Mouse (Mus musculus) liver, embryonic 14.5 days (tissue): ENCODE data around the gene Adgrb2. TPM values are rescaled to one million over a fixed set of nuclear protein-coding genes. Genes with fewer than 3 reads are reported as not detected.

Experiments used
- ATAC-seq: fragments of 200-750 bp; cut with Nextera tagmentation; 2 replicates; pipeline ENCODE4 v1.8.0; 2017; ENCODE audit warnings: moderate number of reproducible peaks, mild to moderate bottlenecking, moderate library complexity; ENCODE audit not compliant: insufficient read depth
- DNase-seq, 3 experiments: peaks; one replicate each; pipeline ENCODE4 v3.0.0-alpha.2; 2012 to 2013; ENCODE audit warnings: low read depth in 3 of 3, low spot score in 3 of 3
- H3K27ac ChIP-seq: fragments of 300-500 bp; sonication (generic); 2 replicates; pipeline ENCODE4 v1.5.1; 2014; ENCODE audit warnings: moderate library complexity, mild to moderate bottlenecking, control low read depth, inconsistent platforms
- H3K27me3 ChIP-seq: fragments of 300-500 bp; sonication (generic); 2 replicates; pipeline ENCODE4 v1.6.1; 2014; ENCODE audit warnings: mild to moderate bottlenecking, low read length, moderate library complexity; ENCODE audit not compliant: control insufficient read depth, insufficient read depth
- H3K36me3 ChIP-seq: fragments of 300-500 bp; sonication (generic); replicated peaks from 2 replicates; pipeline ENCODE4 v1.6.1; 2014; ENCODE audit warnings: low read depth; ENCODE audit not compliant: control insufficient read depth, insufficient read depth
- H3K4me1 ChIP-seq, 2 experiments: fragments of 200-500 bp in 1 of 2; fragments of 300-500 bp in 1 of 2; sonication (generic) in 1 of 2; replicated peaks; 2 replicates each; pipeline ENCODE4 v1.6.1; 2012 to 2014; ENCODE audit warnings: antibody characterized with exemption in 1 of 2, inconsistent platforms in 1 of 2, low read length in 1 of 2; ENCODE audit not compliant: control insufficient read depth in 2 of 2, insufficient read depth in 2 of 2
- H3K4me2 ChIP-seq: fragments of 300-500 bp; sonication (generic); 2 replicates; pipeline ENCODE4 v1.6.1; 2014; ENCODE audit warnings: low read depth, mild to moderate bottlenecking, control low read depth, moderate library complexity
- H3K4me3 ChIP-seq, 2 experiments: fragments of 200-500 bp in 1 of 2; fragments of 300-500 bp in 1 of 2; sonication (generic) in 1 of 2; 2 replicates each; pipeline ENCODE4 v1.5.1; 2012 to 2014; ENCODE audit warnings: low read depth in 2 of 2, low read length in 2 of 2, mild to moderate bottlenecking in 2 of 2, control low read depth in 1 of 2, inconsistent platforms in 1 of 2, moderate library complexity in 1 of 2; ENCODE audit not compliant: insufficient read depth in 1 of 2
- H3K9ac ChIP-seq: fragments of 300-500 bp; sonication (generic); replicated peaks from 2 replicates; pipeline ENCODE4 v1.6.1; 2014; ENCODE audit warnings: mild to moderate bottlenecking, control low read depth, moderate library complexity
- H3K9me3 ChIP-seq: fragments of 300-500 bp; sonication (generic); 2 replicates; pipeline ENCODE4 v1.6.1; 2016; ENCODE audit warnings: low read length, mixed read lengths; ENCODE audit not compliant: control insufficient read depth
- CTCF ChIP-seq: IDR thresholded peaks from 2 replicates; pipeline ENCODE4 v1.5.1; 2016; ENCODE audit warnings: antibody characterized with exemption, low read depth, control low read depth
- EP300 ChIP-seq: IDR thresholded peaks from 2 replicates; pipeline ENCODE4 v1.6.1; 2016; ENCODE audit warnings: antibody characterized with exemption, low read depth
- WGBS: fragments of 180-500 bp; shearing (Covaris S2); extraction: QIAGEN DNeasy Blood & Tissue Kit; methylation state at CpG from one replicate; pipeline ENCODE4 v1.1.7; 2014; ENCODE audit not compliant: insufficient replicate concordance; 5-methylcytosine and 5-hydroxymethylcytosine counted together
- polyA plus RNA-seq, 2 experiments: library from polyadenylated mRNA; depleted of rRNA in 1 of 2; stranded (reverse) in 1 of 2; unstranded in 1 of 2; fragments of >200 nt; fragmentation: Nextera tagmentation in 1 of 2; extraction: Ambion mirVana in 1 of 2; gene quantifications; 2 replicates each; pipeline versions ENCODE4 v1.2.1 to v1.2.3; 2012 to 2014

Adgrb2 gene
- polyA plus RNA-seq, 2 experiments: 0.15 to 0.22 TPM

- ATAC-seq: no peak
- H3K27me3 ChIP-seq: peaks cover 4% of the 10 kb centered on the region
- WGBS: 67% methylated on average over 11 of the region's 11 CpGs
Observed at GRCm38 (mm10) chr4:129965294-129965693, 19.4 kb upstream of the Adgrb2 start.

GRCm38 (mm10) chr4:129966201-129966600, 18.5 kb upstream of the Adgrb2 start:
- no peak overlapping the region for H3K4me3 ChIP-seq
- no peak for ATAC-seq

More at GRCm38 (mm10) chr4:129965294-129965693, 19.4 kb upstream of the Adgrb2 start:
- no peak overlapping the region for H3K4me3 ChIP-seq
- H3K9ac ChIP-seq: no peak overlapping the region
- H3K4me2 ChIP-seq: no peak overlapping the region
- DNase-seq: no peak
- no peaks in the 10 kb centered on the region for H3K36me3 ChIP-seq
- H3K4me1 ChIP-seq: no peaks in the 10 kb centered on the region; a peak in 1 of 4 replicates
- no peak for TF ChIP-seq EP300
- no peak for TF ChIP-seq CTCF
- H3K27ac ChIP-seq: no peak overlapping the region
- no peaks in the 10 kb centered on the region for H3K9me3 ChIP-seq

GRCm38 (mm10) chr4:129967024-129968014, 17.4 kb upstream of the Adgrb2 start:
- Histone ChIP-seq H3K9ac (no peak overlapping the region), H3K27me3 (peaks cover 2% of the 10 kb centered on the region), H3K36me3 (no peaks in the 10 kb centered on the region), H3K4me2 (no peak overlapping the region), H3K4me3 (no peak overlapping the region), H3K4me1 (no peaks in the 10 kb centered on the region), H3K27ac (no peak overlapping the region), H3K9me3 (no peaks in the 10 kb centered on the region)
- no peak for DNase-seq
- no peak for ATAC-seq
- WGBS: 46% methylated on average over 13 of the region's 13 CpGs
- no peak for TF ChIP-seq CTCF
- TF ChIP-seq EP300: no peak

More at GRCm38 (mm10) chr4:129966201-129966600, 18.5 kb upstream of the Adgrb2 start:
- no peaks in the 10 kb centered on the region for H3K4me1 ChIP-seq
- H3K27me3 ChIP-seq: peaks cover 2% of the 10 kb centered on the region
- no peaks in the 10 kb centered on the region for H3K36me3 ChIP-seq
- no peak overlapping the region for H3K27ac ChIP-seq
- H3K9me3 ChIP-seq: no peaks in the 10 kb centered on the region
- no peak overlapping the region for H3K9ac ChIP-seq
- no peak overlapping the region for H3K4me2 ChIP-seq
- WGBS: 19% methylated on average over 10 of the region's 10 CpGs
- TF ChIP-seq CTCF (no peak), EP300 (no peak)
- no peak for DNase-seq

GRCm38 (mm10) chr4:129970168-129970567, 14.5 kb upstream of the Adgrb2 start:
- Histone ChIP-seq H3K27me3 (peaks cover 2% of the 10 kb centered on the region), H3K4me1 (no peaks in the 10 kb centered on the region), H3K36me3 (no peaks in the 10 kb centered on the region), H3K4me3 (no peak overlapping the region), H3K4me2 (no peak overlapping the region), H3K9me3 (no peaks in the 10 kb centered on the region), H3K9ac (no peak overlapping the region), H3K27ac (no peak overlapping the region)
- WGBS: 58% methylated on average over 8 of the region's 8 CpGs
- TF ChIP-seq EP300 (no peak), CTCF (no peak)
- ATAC-seq (no peak), DNase-seq (no peak)

- 72% methylated on average over 11 of the region's 11 CpGs for WGBS
- H3K27ac ChIP-seq: no peak overlapping the region
- no peak overlapping the region for H3K4me3 ChIP-seq
- ATAC-seq: no peak
- no peak overlapping the region for H3K4me2 ChIP-seq
- no peaks in the 10 kb centered on the region for H3K36me3 ChIP-seq
- TF ChIP-seq EP300 (no peak), CTCF (no peak)
- no peak overlapping the region for H3K9ac ChIP-seq
- H3K9me3 ChIP-seq: no peaks in the 10 kb centered on the region
- no peak for DNase-seq
- H3K27me3 ChIP-seq: peaks cover 2% of the 10 kb centered on the region
- H3K4me1 ChIP-seq: no peaks in the 10 kb centered on the region
Observed at GRCm38 (mm10) chr4:129970861-129971260, 13.8 kb upstream of the Adgrb2 start.
